Mouse (Mus musculus) small intestine, adult 2 months (tissue): ENCODE data around the gene Slc17a9.

ENCODE experiments used
- CTCF ChIP-seq: fragments of 200-500 bp; IDR thresholded peaks from 2 replicates; pipeline ENCODE4 v1.5.1; 2012; ENCODE audit warnings: low read depth, mild to moderate bottlenecking, control low read depth, inconsistent platforms, low read length, moderate library complexity, mixed read lengths; ENCODE audit not compliant: insufficient replicate concordance, insufficient read length; ENCODE audit errors: extremely low read depth
- POLR2A ChIP-seq: fragments of 200-500 bp; IDR thresholded peaks from 2 replicates; pipeline ENCODE4 v1.6.1; 2012; ENCODE audit warnings: low read depth, mild to moderate bottlenecking, control low read depth, inconsistent platforms, low read length, moderate library complexity

DNA sequence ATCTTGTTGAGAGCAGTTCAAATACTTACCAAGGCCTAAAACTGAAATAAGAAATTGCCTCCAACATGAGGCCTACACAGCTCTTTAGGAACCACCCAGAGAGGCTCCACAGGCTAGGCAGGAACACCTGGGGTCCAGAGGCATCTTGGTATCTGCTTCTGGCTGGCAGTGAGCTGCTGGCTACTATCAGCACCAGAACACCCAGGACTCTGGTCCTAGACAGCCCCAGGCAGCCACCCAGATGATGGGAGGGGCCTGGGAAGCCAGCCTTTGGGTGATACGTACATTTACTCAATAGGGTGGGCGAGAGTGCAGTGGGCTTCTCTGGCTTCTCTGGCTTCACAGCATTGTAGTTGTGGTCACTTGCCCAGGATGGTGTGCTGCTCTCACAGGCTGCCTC is 41.5 kb upstream of the Slc17a9 start:
- TF ChIP-seq POLR2A (no peak), CTCF (no peak)
